Comparison of ENCODE assay signal across 8 mouse cellular contexts in the genomic region with DNA sequence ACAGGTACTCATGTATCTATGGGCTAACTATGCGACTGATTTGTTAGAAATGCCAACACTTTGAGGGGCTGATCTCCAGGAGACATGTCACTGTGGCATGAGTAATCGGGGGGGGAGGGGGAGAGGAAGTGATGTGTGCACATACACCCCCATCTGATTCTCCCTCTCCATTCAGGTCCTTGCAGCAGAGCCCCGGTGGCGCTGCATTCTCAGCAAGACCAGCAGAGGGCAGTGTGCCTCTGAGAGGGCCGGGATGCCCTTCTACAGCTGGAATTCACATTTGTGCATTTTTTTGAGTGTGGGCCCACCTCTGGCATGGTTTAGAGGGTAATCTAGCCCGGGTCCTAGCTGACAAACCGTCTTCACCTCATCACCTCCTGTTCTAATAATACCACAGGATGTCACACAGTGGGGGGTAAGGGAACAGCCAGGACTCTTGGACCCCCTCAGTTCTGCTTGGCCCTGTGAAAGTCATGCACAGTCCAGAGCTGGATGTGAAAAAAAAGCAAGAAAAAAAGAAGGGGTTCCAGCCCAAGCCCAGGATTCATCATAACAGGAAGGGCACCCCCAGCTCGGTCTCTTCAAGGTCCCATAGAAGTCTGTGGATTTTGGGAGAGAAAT.
DNase-seq lines count a peak whose midpoint lies in the region; ATAC-seq and TF ChIP-seq lines count a peak whose summit lies in the region.

No protein-coding gene starts in this region.

- no peaks in the 10 kb centered on the region for H3K9me3 ChIP-seq in midbrain, embryonic 10.5 days (replicated peaks)
- H3K9me3 ChIP-seq in midbrain, embryonic 16.5 days (replicated peaks; ENCODE audit: control insufficient read depth, low read length, poor library complexity, severe bottlenecking) = no peaks in the 10 kb centered on the region
- H3K9me3 ChIP-seq in limb, embryonic 10.5 days (replicated peaks) = no peaks in the 10 kb centered on the region
- H3K9me3 ChIP-seq in neural tube, embryonic 11.5 days (ENCODE audit: control insufficient read depth, low read length) = no peaks in the 10 kb centered on the region

- WGBS in midbrain, embryonic 10.5 days = 24% methylated on average over 8 of the region's 8 CpGs
- 22% methylated on average over 8 of the region's 8 CpGs for WGBS in midbrain, embryonic 16.5 days
- 20% methylated on average over 8 of the region's 8 CpGs for WGBS in limb, embryonic 10.5 days
- 16% methylated on average over 8 of the region's 8 CpGs for WGBS in neural tube, embryonic 11.5 days

- H3K4me3 ChIP-seq in midbrain, embryonic 10.5 days = no peak overlapping the region
- no peak overlapping the region for H3K4me3 ChIP-seq in midbrain, embryonic 16.5 days (ENCODE audit: low read depth, low read length)
- no peak overlapping the region for H3K4me3 ChIP-seq in cortical plate, adult 2 months (ENCODE audit: insufficient read depth, low read length)
- H3K4me3 ChIP-seq in limb, embryonic 10.5 days = no peak overlapping the region
- H3K4me3 ChIP-seq in neural tube, embryonic 11.5 days (ENCODE audit: low read depth, low read length) = no peak overlapping the region

- H3K36me3 ChIP-seq in midbrain, embryonic 10.5 days = no peaks in the 10 kb centered on the region
- no peaks in the 10 kb centered on the region for H3K36me3 ChIP-seq in midbrain, embryonic 16.5 days (ENCODE audit: control insufficient read depth, insufficient read depth, low read length)
- H3K36me3 ChIP-seq in limb, embryonic 10.5 days = no peaks in the 10 kb centered on the region
- H3K36me3 ChIP-seq in neural tube, embryonic 11.5 days (ENCODE audit: control insufficient read depth, insufficient read depth, low read length) = no peaks in the 10 kb centered on the region

- H3K27me3 ChIP-seq in midbrain, embryonic 10.5 days (ENCODE audit: low read depth, poor library complexity, severe bottlenecking) = no peaks in the 10 kb centered on the region; the same call in 1 of the 2 replicates
- H3K27me3 ChIP-seq in midbrain, embryonic 16.5 days (ENCODE audit: control insufficient read depth, insufficient read depth, low read depth, low read length) = no peaks in the 10 kb centered on the region
- H3K27me3 ChIP-seq in limb, embryonic 10.5 days (ENCODE audit: low read depth, poor library complexity, severe bottlenecking) = peaks cover 62% of the 10 kb centered on the region
- H3K27me3 ChIP-seq in neural tube, embryonic 11.5 days (ENCODE audit: control insufficient read depth, insufficient read depth, low read length) = no peaks in the 10 kb centered on the region

- TF ChIP-seq POLR2A in cortical plate, adult 2 months (IDR thresholded peaks at IDR 0.05; ENCODE audit: extremely low read depth, insufficient read depth, low read length) = no peak

- no peak overlapping the region for H3K27ac ChIP-seq in midbrain, embryonic 10.5 days (replicated peaks)
- no peak overlapping the region for H3K27ac ChIP-seq in midbrain, embryonic 16.5 days (ENCODE audit: low read length)
- no peak overlapping the region for H3K27ac ChIP-seq in cortical plate, adult 2 months (ENCODE audit: insufficient read depth, low read length)
- H3K27ac ChIP-seq in limb, embryonic 10.5 days = no peak overlapping the region
- no peak overlapping the region for H3K27ac ChIP-seq in neural tube, embryonic 11.5 days (ENCODE audit: low read depth, low read length)

- H3K4me2 ChIP-seq in midbrain, embryonic 16.5 days (ENCODE audit: low read length) = no peak overlapping the region
- H3K4me2 ChIP-seq in neural tube, embryonic 11.5 days (ENCODE audit: low read depth) = no peak overlapping the region

- no peak for ATAC-seq in midbrain, embryonic 16.5 days
- ATAC-seq in neural tube, embryonic 11.5 days (ENCODE audit: insufficient read depth, low FRiP score, low TSS enrichment) = peak; percentile 31; the same call in 1 of the 2 replicates

- no peak overlapping the region for H3K9ac ChIP-seq in midbrain, embryonic 16.5 days (ENCODE audit: low read depth, low read length)
- no peak overlapping the region for H3K9ac ChIP-seq in neural tube, embryonic 11.5 days (ENCODE audit: low read length)

- DNase-seq in midbrain, embryonic 10.5 days (ENCODE audit: low spot score) = peak; percentile 70
- peak; percentile 71 to 76 for DNase-seq in gastrocnemius, postnatal 36 days
- DNase-seq in kidney, adult 8-10 months = peak; percentile 38 to 80
- DNase-seq in limb, embryonic 10.5 days (ENCODE audit: low spot score) = peak; percentile 90
- peak; percentile 84 for DNase-seq in neural tube, embryonic 11.5 days (ENCODE audit: low spot score)
- DNase-seq in thymus, postnatal 0 days (ENCODE audit: low spot score) = peak; percentile 28

- TF ChIP-seq CTCF in cortical plate, adult 2 months (IDR thresholded peaks at IDR 0.05; ENCODE audit: extremely low read depth, insufficient read depth, low read length) = peak; percentile 89

- intact Hi-C loops in gastrocnemius, postnatal 36 days (cut with DNase I) = loop anchor here (1.0 to 10.0 kb wide), 3 partner anchors 129 to 237 kb away; no protein-coding TSS in a partner anchor

- no peaks in the 10 kb centered on the region for H3K4me1 ChIP-seq in midbrain, embryonic 10.5 days
- H3K4me1 ChIP-seq in midbrain, embryonic 16.5 days (ENCODE audit: control insufficient read depth, insufficient read depth, low read length) = no peaks in the 10 kb centered on the region
- H3K4me1 ChIP-seq in cortical plate, adult 2 months (ENCODE audit: control insufficient read depth, insufficient read depth, low read length) = no peaks in the 10 kb centered on the region
- H3K4me1 ChIP-seq in limb, embryonic 10.5 days = peaks cover 19% of the 10 kb centered on the region
- no peaks in the 10 kb centered on the region for H3K4me1 ChIP-seq in neural tube, embryonic 11.5 days (ENCODE audit: control insufficient read depth, insufficient read depth, low read length)

Comparison
In these comparisons a context has a peak if more than half of its experiments do, and no peak if none do; other contexts are left out.
1. DNase-seq: peak in every context shown above with its lines; median percentile 90 in limb, embryonic 10.5 days; 84 in neural tube, embryonic 11.5 days; 74 in gastrocnemius, postnatal 36 days; 70 in midbrain, embryonic 10.5 days; 59 in kidney, adult 8-10 months; 28 in thymus, postnatal 0 days.